Mouse (Mus musculus) embryonic fibroblast, embryonic 13.5 days (primary cell): Measurements from ENCODE around the gene Vars.
"Not testable (repeated sequence)": the region's sequence is repeated elsewhere in the genome, so short reads cannot be mapped to it uniquely, and the experiment has no call there.

Source experiments
- CTCF ChIP-seq: IDR thresholded peaks from 2 replicates; pipeline ENCODE4 v1.5.1; 2011; ENCODE audit warnings: mild to moderate bottlenecking, control low read depth, low read length, moderate library complexity, borderline replicate concordance; ENCODE audit not compliant: insufficient read depth
- POLR2A ChIP-seq: IDR thresholded peaks from 2 replicates; pipeline ENCODE4 v1.6.1; 2011; ENCODE audit warnings: low read depth, mild to moderate bottlenecking, control low read depth, low read length, moderate library complexity

GRCm38 (mm10) chr17:34957966-34958365 is 42.8 kb upstream of the Vars start:
- not testable (repeated sequence) for TF ChIP-seq CTCF, POLR2A
